Mouse (Mus musculus) heart, adult 9 months (tissue): ENCODE data around the gene Usp50.

ENCODE experiments used
- DNase-seq, 2 experiments: peaks; one replicate each; pipeline ENCODE4 v3.0.0; 2022; ENCODE audit warnings: low spot score in 2 of 2

The Usp50 gene

GRCm38 (mm10) chr2:126665984-126666383 lies 117.3 kb downstream of the Usp50 start:
- DNase-seq: no peak

DNA sequence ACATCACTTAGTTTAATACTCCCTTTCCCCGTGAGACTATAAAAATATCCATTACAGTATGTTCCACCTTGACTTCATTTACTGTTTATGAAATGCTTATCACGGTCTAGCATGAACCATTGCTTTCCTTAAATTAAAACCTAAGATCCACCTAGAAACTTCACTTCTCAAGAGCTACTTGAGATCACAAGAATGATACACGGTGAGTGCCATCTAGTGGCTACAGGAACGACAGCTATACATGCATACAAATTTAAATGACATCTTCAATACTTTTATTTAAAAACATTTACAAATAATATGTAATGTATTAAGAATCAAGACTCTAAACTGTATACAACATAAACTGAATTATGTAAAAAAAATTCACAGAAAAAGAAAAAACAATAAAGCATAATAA lies 119.8 kb downstream of the Usp50 start:
- DNase-seq: no peak
